Mouse (Mus musculus) intestine, embryonic 14.5 days (tissue): ENCODE data around the gene Dok7. TPM values are rescaled to one million over a fixed set of nuclear protein-coding genes. Genes with fewer than 3 reads are reported as not detected.

Experiments
- ATAC-seq: fragments of 200-750 bp; cut with Nextera tagmentation; replicated peaks from 2 replicates; pipeline ENCODE4 v1.8.0; 2017; ENCODE audit warnings: low read depth, moderate number of reproducible peaks, moderate TSS enrichment, moderate library complexity; ENCODE audit not compliant: low FRiP score, low TSS enrichment
- DNase-seq: peaks from one replicate; pipeline ENCODE4 v3.0.0-alpha.2; 2018; ENCODE audit warnings: low spot score
- H3K27ac ChIP-seq: fragments of 300-500 bp; sonication (generic); 2 replicates; pipeline ENCODE4 v1.5.1; 2014; ENCODE audit warnings: low read depth, mild to moderate bottlenecking, control low read depth
- H3K27me3 ChIP-seq: fragments of 300-500 bp; sonication (generic); replicated peaks from 2 replicates; pipeline ENCODE4 v1.6.1; 2014; ENCODE audit warnings: low read length, control low read depth; ENCODE audit not compliant: control insufficient read depth, insufficient read depth
- H3K36me3 ChIP-seq: fragments of 300-500 bp; sonication (generic); 2 replicates; pipeline ENCODE4 v1.6.1; 2014; ENCODE audit warnings: low read length, control low read depth; ENCODE audit not compliant: control insufficient read depth, insufficient read depth
- H3K4me1 ChIP-seq: fragments of 300-500 bp; sonication (generic); replicated peaks from 2 replicates; pipeline ENCODE4 v1.6.1; 2014; ENCODE audit warnings: low read length, control low read depth, mixed read lengths; ENCODE audit not compliant: control insufficient read depth, insufficient read depth
- H3K4me2 ChIP-seq: fragments of 300-500 bp; sonication (generic); 2 replicates; pipeline ENCODE4 v1.6.1; 2014; ENCODE audit warnings: low read length
- H3K4me3 ChIP-seq: fragments of 300-500 bp; sonication (generic); 2 replicates; pipeline ENCODE4 v1.5.1; 2014; ENCODE audit warnings: low read depth, low read length, control low read depth, mixed read lengths
- H3K9ac ChIP-seq: fragments of 300-500 bp; sonication (generic); 2 replicates; pipeline ENCODE4 v1.6.1; 2014; ENCODE audit warnings: mild to moderate bottlenecking, low read length
- H3K9me3 ChIP-seq: fragments of 300-500 bp; sonication (generic); 2 replicates; pipeline ENCODE4 v1.6.1; 2016; ENCODE audit warnings: low read length, control low read depth; ENCODE audit not compliant: control insufficient read depth
- WGBS: fragments of 180-500 bp; shearing (Covaris S2); extraction: QIAGEN DNeasy Blood & Tissue Kit; methylation state at CpG from one replicate; pipeline ENCODE4 v1.1.7; 2014; 5-methylcytosine and 5-hydroxymethylcytosine counted together
- polyA plus RNA-seq: library from polyadenylated mRNA; unstranded; fragments of >200 nt; fragmentation: Nextera tagmentation; extraction: Ambion mirVana; gene quantifications from 2 replicates; pipeline ENCODE4 v1.2.1, GENCODE M21; 2014

The Dok7 gene
- 0.86 and 1.4 TPM in 2 replicates for polyA plus RNA-seq

DNA sequence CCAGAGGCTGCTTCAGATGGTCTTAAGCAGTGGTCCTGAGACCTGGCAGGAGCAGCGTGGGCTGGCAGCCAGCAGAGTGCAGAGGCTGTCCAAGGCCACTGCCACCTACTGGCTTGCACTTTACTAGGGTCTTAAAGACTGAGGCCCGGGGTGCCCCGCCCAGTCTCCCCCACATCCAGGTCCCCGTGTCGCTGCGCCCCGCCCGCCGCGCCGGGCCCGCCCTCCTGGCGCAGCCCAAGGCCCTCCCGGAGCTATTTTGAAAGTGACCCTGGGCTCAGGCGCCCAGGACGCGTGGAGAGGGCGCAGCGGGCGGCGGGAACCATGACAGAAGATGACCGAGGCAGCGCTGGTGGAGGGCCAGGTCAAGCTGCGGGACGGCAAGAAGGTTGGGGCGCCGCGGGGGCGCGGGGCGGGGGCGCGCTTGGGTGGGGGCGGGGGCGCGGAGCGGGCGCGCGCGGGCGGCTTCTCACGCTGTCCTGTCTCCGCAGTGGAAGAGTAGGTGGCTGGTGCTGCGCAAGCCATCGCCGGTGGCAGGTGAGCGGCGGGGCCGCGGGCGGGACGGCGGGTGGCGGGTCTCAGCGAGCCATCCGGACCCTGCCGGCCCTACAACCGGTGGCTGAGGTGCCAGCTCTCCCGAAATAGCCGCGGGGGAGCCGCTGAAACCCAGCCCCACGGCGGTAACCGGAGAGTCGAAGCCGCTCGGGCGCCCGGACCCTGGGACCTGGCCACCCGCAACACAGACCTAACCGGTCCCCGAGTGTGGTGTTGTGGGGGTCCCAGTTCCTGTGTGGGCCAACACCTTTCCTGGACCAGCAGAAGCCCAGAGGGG is at the start of gene Dok7:
Gene Dok7, plus strand, starts transcription at position 163 of the 829 bp plus-strand sequence.
- Histone ChIP-seq H3K4me2 (peak within 1 kb of the TSS; percentile 93), H3K27ac (no peak within 1 kb of the TSS), H3K4me3 (peak within 1 kb of the TSS; percentile 40), H3K4me1 (peaks cover 7% of the 10 kb centered on the region), H3K9me3 (no peaks in the 10 kb centered on the region), H3K36me3 (no peaks in the 10 kb centered on the region), H3K27me3 (peaks cover 40% of the 10 kb centered on the region), H3K9ac (peak within 1 kb of the TSS; percentile 37)
- WGBS = 2% methylated on average over 69 of the region's 74 CpGs
- peak; percentile 71 for DNase-seq
- ATAC-seq = peak; percentile 56

GRCm38 (mm10) chr5:35009163-35009562 is 47.4 kb upstream of the Dok7 start:
- Histone ChIP-seq H3K27me3 (no peaks in the 10 kb centered on the region), H3K9ac (no peak overlapping the region), H3K36me3 (0 out of 2 replicates have a peak, but pooled peaks cover 7% of the 10 kb centered on the region), H3K4me3 (no peak overlapping the region), H3K4me2 (no peak overlapping the region), H3K27ac (no peak overlapping the region), H3K9me3 (no peaks in the 10 kb centered on the region), H3K4me1 (no peaks in the 10 kb centered on the region)
- no peak for ATAC-seq
- DNase-seq = no peak
- 95% methylated on average over 4 of the region's 4 CpGs for WGBS

DNA sequence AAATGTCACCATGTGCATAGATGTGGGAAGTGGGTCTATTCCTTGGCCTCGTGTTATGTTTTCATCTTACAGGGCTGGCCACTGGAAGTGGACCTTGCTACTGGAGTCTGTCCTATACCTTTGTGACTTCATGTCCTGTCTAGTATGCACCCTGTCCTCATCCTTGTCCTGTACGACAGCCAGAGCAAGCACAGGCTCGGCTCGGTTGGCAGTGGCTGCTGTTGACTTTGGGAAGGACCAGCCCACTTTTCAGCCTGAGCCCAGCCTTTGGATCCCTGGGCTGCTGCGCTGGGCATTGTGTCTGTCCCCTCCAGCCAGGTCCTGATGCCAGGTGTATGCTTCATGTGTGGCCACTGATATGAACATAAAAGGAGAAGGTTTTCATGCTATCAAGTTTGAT is 45.9 kb upstream of the Dok7 start:
- DNase-seq = no peak
- H3K4me1 ChIP-seq = no peaks in the 10 kb centered on the region

GRCm38 (mm10) chr5:35011156-35011923 is 45.2 kb upstream of the Dok7 start:
- 0 out of 2 replicates have a peak, but pooled peaks cover 7% of the 10 kb centered on the region for H3K36me3 ChIP-seq
- H3K9ac ChIP-seq = no peak overlapping the region
- H3K27ac ChIP-seq = no peak overlapping the region
- ATAC-seq (no peak), DNase-seq (no peak)
- H3K9me3 ChIP-seq = no peaks in the 10 kb centered on the region
- H3K27me3 ChIP-seq = no peaks in the 10 kb centered on the region
- 93% methylated on average over 6 of the region's 6 CpGs for WGBS
- no peak overlapping the region for H3K4me2 ChIP-seq
- H3K4me3 ChIP-seq = no peak overlapping the region
- no peaks in the 10 kb centered on the region for H3K4me1 ChIP-seq

More for the DNA sequence above, 45.9 kb upstream of the Dok7 start:
- H3K4me2 ChIP-seq = no peak overlapping the region
- no peak for ATAC-seq
- no peak overlapping the region for H3K9ac ChIP-seq
- no peaks in the 10 kb centered on the region for H3K27me3 ChIP-seq
- 69% methylated on average over 5 of the region's 5 CpGs for WGBS
- H3K9me3 ChIP-seq = no peaks in the 10 kb centered on the region
- H3K36me3 ChIP-seq = 0 out of 2 replicates have a peak, but pooled peaks cover 7% of the 10 kb centered on the region
- H3K27ac ChIP-seq = no peak overlapping the region
- H3K4me3 ChIP-seq = no peak overlapping the region

GRCm38 (mm10) chr5:35014036-35014435 is 42.5 kb upstream of the Dok7 start:
- H3K36me3 ChIP-seq = 0 out of 2 replicates have a peak, but pooled peaks cover 7% of the 10 kb centered on the region
- no peak overlapping the region for H3K4me3 ChIP-seq
- no peaks in the 10 kb centered on the region for H3K27me3 ChIP-seq
- H3K4me1 ChIP-seq = no peaks in the 10 kb centered on the region
- DNase-seq (no peak), ATAC-seq (no peak)
- no peak overlapping the region for H3K27ac ChIP-seq
- H3K4me2 ChIP-seq = no peak overlapping the region
- H3K9ac ChIP-seq = no peak overlapping the region
- no peaks in the 10 kb centered on the region for H3K9me3 ChIP-seq
- WGBS = 84% methylated on average over 6 of the region's 6 CpGs

- no peak overlapping the region for H3K27ac ChIP-seq
- H3K36me3 ChIP-seq = peaks cover 24% of the 10 kb centered on the region
These were observed 36.8 kb upstream of the Dok7 start for GRCm38 (mm10) chr5:35019673-35020300.

DNA sequence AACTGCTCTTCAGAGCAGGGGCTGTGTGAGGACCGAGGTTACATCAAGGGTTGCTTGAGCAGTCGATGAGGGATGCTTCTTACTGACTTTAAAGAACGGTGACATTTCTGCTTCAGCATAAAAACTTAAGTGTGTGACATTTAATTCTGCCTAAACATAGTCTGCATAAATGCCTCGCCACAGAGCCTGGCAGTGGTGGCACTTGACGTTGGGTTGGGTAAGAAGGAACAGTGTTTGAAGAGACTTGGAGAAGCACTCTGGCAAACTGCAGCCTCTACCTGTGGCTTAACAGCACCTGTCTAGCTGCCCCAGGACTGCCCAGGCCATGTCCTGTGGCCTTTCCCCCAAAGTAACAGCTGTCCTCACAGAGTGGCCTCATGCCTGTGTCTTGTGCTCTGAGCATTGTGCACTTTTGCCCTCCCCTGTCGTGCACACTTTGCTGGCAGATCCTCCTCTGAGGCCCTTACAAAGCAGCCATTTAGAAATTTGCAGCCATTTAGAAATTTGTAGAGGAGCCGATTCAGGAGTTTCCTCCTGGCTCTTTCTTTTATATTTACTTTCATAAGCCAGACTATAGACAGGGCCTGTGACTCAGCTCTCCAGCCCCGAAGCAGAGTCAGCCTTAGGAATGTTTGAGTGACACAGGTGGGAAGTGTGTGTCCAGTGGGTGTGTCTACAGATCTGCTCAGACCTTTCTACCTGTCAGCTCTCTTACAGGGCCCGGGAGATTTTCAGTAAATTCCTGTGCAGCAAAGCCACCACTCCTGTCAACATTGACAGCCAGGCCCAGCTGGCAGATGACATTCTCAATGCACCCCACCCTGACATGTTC is 35.9 kb upstream of the Dok7 start:
- Histone ChIP-seq H3K9ac (no peak overlapping the region), H3K27me3 (no peaks in the 10 kb centered on the region), H3K4me3 (no peak overlapping the region), H3K9me3 (no peaks in the 10 kb centered on the region), H3K36me3 (peaks cover 28% of the 10 kb centered on the region), H3K27ac (no peak overlapping the region), H3K4me1 (no peaks in the 10 kb centered on the region; the same call in 1 of the 2 replicates), H3K4me2 (no peak overlapping the region)
- DNase-seq (no peak), ATAC-seq (no peak)
- 77% methylated on average over 9 of the region's 9 CpGs for WGBS

More at GRCm38 (mm10) chr5:35019673-35020300, 36.8 kb upstream of the Dok7 start:
- H3K9ac ChIP-seq = no peak overlapping the region
- H3K27me3 ChIP-seq = no peaks in the 10 kb centered on the region
- no peak overlapping the region for H3K4me2 ChIP-seq
- H3K4me1 ChIP-seq = no peaks in the 10 kb centered on the region; the same call in 1 of the 2 replicates
- DNase-seq = no peak
- WGBS = 72% methylated on average over 9 of the region's 9 CpGs
- ATAC-seq = no peak
- H3K9me3 ChIP-seq = no peaks in the 10 kb centered on the region
- H3K4me3 ChIP-seq = no peak overlapping the region
